Mouse (Mus musculus) MEL (cell line): ENCODE measurements around the gene Lacc1.

Experiments used
- CTCF ChIP-seq, 3 experiments: IDR thresholded peaks in 2 of 3; conservative IDR thresholded peaks in 1 of 3; 2 replicates each; pipeline ENCODE4 v1.5.1; 2011 to 2012; ENCODE audit warnings: low read length in 3 of 3, low read depth in 2 of 3, mild to moderate bottlenecking in 2 of 3, improper control_type of control experiment in 1 of 3, inconsistent platforms in 1 of 3, mixed read lengths in 1 of 3, moderate library complexity in 1 of 3; ENCODE audit not compliant: control insufficient read depth in 1 of 3, insufficient read depth in 1 of 3, poor library complexity in 1 of 3, severe bottlenecking in 1 of 3
- HCFC1 ChIP-seq: IDR thresholded peaks from 2 replicates; pipeline ENCODE4 v1.6.1; 2012; ENCODE audit warnings: low read depth, mild to moderate bottlenecking, inconsistent platforms, low read length, improper control_type of control experiment, moderate library complexity

DNA sequence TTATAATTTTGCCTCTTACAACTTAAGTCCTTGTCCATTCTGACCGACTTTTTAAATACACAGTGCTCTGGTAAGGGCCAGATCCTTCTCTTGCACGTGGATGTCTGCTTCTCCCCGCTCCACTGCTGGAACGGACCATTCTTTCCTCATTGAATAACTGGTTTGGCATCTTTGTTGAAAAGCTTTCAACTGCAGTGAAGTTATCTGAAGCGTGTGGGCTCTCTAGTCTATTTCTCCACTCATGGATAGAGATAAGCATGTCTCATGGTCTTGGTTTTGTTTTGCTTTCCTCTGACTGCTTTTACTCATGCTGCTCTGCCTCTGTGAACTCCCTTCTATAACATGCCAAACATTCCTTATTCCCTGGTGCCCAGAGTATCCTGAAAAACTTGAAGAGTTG, 4.3 kb downstream of the Lacc1 start:
- TF ChIP-seq HCFC1 (no peak), CTCF (IDR thresholded peaks at IDR 0.05 in 2 of 3, conservative IDR thresholded peaks at IDR 0.05 in 1 of 3; ENCODE audit: control insufficient read depth in 1 of 3, insufficient read depth in 1 of 3, low read depth in 2 of 3, low read length in 3 of 3, poor library complexity in 1 of 3, severe bottlenecking in 1 of 3) (no peak)
